Mouse (Mus musculus) cortical plate, adult 2 months (tissue): ENCODE measurements around the gene Rpl37. TPM values are rescaled to one million over a fixed set of nuclear protein-coding genes. Genes with fewer than 3 reads are reported as not detected.
A peak's percentile ranks its signal among the peaks of the same experiment; 100 is the strongest.

Experiments
- H3K27ac ChIP-seq: fragments of 200-500 bp; 2 replicates; pipeline ENCODE4 v1.5.1; 2012; ENCODE audit warnings: low read length, control low read depth, inconsistent platforms; ENCODE audit not compliant: insufficient read depth
- H3K4me1 ChIP-seq: fragments of 200-500 bp; 2 replicates; pipeline ENCODE4 v1.6.1; 2011; ENCODE audit warnings: low read length; ENCODE audit not compliant: control insufficient read depth, insufficient read depth
- H3K4me3 ChIP-seq: fragments of 200-500 bp; 2 replicates; pipeline ENCODE4 v1.5.1; 2011; ENCODE audit warnings: mild to moderate bottlenecking, low read length, control low read depth; ENCODE audit not compliant: insufficient read depth
- CTCF ChIP-seq: fragments of 200-500 bp; IDR thresholded peaks from 2 replicates; pipeline ENCODE4 v1.5.1; 2011; ENCODE audit warnings: mild to moderate bottlenecking, control low read depth, low read length; ENCODE audit not compliant: insufficient read depth; ENCODE audit errors: extremely low read depth
- POLR2A ChIP-seq: fragments of 200-500 bp; IDR thresholded peaks from 2 replicates; pipeline ENCODE4 v1.6.1; 2011; ENCODE audit warnings: mild to moderate bottlenecking, low read length, control low read depth; ENCODE audit not compliant: insufficient read depth; ENCODE audit errors: extremely low read depth
- polyA plus RNA-seq: library from polyadenylated mRNA; depleted of rRNA; stranded (reverse); fragments of >200 nt; gene quantifications from 2 replicates; pipeline ENCODE4 v1.2.3, GENCODE M21; 2012; rRNA removed

Rpl37 gene
- polyA plus RNA-seq, 1 experiment = 1,229 TPM

DNA sequence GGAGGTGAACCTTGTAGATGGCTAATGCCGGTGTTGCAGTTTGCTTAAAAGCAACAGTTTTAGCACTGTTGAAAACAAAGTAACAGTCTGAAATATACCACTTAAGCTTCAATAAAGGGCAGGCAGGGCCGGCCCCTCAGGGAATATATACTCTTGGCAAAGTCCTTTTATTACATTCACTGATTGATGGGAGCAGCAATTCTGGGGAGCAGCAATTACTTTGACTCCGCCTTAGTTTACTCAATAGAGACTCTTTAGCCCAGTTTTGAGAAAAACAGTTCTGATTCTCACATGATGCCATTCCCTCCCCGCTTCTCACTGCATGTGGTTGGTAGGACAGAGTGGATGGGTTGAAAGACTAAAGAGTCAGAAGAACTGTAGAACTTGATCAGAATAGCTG lies 32.7 kb downstream of the Rpl37 start:
- H3K27ac ChIP-seq = no peak overlapping the region
- TF ChIP-seq POLR2A (no peak), CTCF (no peak)
- H3K4me3 ChIP-seq = no peak overlapping the region
- peaks cover 6% of the 10 kb centered on the region; the same call in 1 of the 2 replicates for H3K4me1 ChIP-seq

DNA sequence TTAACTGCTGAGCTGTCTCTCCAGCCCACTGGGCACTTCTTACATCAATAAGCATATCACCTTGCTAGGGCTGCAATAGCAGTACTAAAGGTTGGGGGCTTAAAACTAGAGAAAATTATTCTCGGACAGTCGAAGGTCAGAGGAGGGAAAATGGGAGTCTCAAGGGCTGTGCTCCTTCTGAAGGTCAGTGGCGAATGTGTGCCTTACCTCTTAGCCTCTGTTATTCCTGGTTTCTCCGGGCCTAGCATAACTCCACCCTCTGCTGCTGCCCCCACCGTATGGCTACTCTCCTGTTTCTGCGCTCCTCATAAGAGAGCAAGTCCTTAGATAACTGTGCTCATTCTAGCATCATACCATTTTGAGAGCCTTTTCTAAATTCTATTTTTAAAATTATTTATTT lies 35.7 kb downstream of the Rpl37 start:
- H3K4me1 ChIP-seq = no peaks in the 10 kb centered on the region; the same call in 1 of the 2 replicates
- H3K27ac ChIP-seq = no peak overlapping the region
- TF ChIP-seq CTCF (no peak), POLR2A (no peak)
- no peak overlapping the region for H3K4me3 ChIP-seq

DNA sequence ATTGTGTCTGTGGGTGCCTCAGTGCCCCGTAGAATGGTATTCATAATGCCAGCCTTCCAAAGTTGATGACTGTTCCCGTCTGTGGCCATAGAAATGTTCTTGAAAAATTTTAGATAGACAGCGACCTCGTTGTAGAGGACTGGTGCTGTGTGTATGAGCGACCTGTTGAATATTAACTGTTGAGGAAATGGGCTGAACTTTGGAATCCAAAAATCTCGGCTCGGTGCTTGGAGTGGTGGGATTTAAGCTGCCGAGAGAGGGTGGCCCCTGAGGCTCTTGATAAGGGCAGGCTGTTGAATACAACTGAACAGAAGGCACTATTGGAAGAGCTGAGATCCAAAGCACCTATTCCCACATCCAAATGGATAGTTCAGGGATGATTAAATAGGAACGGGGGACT lies 38.2 kb downstream of the Rpl37 start:
- H3K27ac ChIP-seq = no peak overlapping the region
- TF ChIP-seq CTCF (no peak), POLR2A (no peak)
- no peak overlapping the region for H3K4me3 ChIP-seq
- peaks cover 1% of the 10 kb centered on the region; the same call in 1 of the 2 replicates for H3K4me1 ChIP-seq

DNA sequence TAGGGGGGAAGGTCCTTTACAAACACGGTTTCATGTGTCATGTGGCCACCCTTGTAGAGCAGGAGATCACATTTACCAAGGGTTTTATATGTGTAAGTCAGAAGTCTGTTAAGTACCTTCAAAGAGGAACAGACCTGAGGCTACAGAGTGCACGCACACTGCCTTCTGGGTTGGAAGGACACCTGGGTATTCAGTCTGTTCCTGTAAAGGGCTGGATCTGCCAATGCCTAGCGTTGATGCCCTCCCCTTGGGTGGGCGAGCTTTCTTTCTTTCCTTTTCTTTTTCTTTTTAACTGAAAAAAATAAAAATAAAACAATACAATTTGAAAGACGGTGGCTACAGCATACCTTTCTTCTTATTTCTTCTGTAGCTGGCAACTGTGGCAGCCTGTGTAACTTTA lies 38.6 kb downstream of the Rpl37 start:
- TF ChIP-seq POLR2A (no peak), CTCF (no peak)
- Histone ChIP-seq H3K27ac (no peak overlapping the region), H3K4me3 (no peak overlapping the region), H3K4me1 (peaks cover 1% of the 10 kb centered on the region; the same call in 1 of the 2 replicates)

DNA sequence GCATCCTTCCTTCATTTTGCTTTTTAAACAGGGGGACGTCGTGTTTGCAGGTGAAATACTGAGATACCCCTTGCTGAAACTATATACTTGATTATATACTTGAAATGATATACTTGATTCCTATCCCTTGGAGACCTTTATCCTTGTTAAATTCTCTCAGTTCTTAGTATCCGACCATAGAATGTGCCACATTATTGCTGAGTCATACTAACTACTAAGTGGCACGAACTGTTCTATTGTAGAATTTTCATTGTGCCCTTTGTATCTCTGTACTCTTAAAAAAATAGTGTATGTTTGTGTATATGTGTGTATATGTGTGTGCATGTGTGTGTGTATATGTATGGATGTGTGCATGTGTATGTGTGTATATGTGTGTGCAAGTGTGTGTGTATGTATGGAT lies 39.9 kb downstream of the Rpl37 start:
- TF ChIP-seq CTCF (no peak), POLR2A (no peak)
- Histone ChIP-seq H3K27ac (no peak overlapping the region), H3K4me1 (peaks cover 1% of the 10 kb centered on the region; the same call in 1 of the 2 replicates), H3K4me3 (no peak overlapping the region)

DNA sequence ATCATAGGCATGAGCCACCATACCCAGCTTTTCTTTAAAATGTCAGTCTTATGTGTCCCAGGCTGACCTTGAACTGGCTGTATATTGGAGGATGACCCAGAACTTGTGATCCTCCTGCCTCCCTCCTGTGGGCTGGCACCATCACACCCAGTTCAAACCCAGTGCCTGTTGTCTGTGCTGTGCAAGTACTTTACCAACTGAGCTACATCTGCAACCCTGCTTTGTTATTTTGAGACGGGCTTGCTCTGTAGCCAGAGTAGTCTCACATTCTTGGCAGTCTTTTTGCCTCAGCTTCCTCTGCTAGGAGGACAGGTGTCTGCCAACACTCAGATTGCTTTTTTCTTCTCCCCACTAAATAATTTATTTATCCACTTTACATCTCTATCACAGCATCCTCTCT lies 40.9 kb downstream of the Rpl37 start:
- H3K27ac ChIP-seq = no peak overlapping the region
- H3K4me1 ChIP-seq = peaks cover 1% of the 10 kb centered on the region; the same call in 1 of the 2 replicates
- no peak overlapping the region for H3K4me3 ChIP-seq
- TF ChIP-seq POLR2A (no peak), CTCF (no peak)

DNA sequence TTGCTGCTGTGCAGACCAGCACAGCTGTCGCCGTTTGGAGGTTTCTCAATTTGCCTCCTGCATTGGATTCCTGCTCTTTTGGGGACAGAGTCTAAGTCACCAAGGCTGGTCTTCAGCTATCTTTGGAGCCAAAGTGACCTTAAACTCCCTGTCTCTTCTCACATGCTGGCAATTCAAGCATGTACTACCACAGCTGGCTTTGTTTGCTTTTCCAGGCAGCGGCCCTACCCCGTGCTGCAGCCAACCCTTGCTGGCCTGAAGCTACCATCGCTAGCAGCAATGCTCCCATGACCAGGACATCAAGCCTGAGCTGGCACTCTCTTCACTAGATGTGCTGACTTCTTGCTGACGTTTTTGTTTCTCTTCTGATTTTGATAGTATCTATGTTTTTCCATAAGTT lies 42.4 kb downstream of the Rpl37 start:
- H3K27ac ChIP-seq = peak overlapping the region; percentile 37; the same call in 1 of the 2 replicates
- TF ChIP-seq CTCF = no peak
- TF ChIP-seq POLR2A = no peak
- H3K4me3 ChIP-seq = no peak overlapping the region
- H3K4me1 ChIP-seq = peaks cover 1% of the 10 kb centered on the region; the same call in 1 of the 2 replicates

DNA sequence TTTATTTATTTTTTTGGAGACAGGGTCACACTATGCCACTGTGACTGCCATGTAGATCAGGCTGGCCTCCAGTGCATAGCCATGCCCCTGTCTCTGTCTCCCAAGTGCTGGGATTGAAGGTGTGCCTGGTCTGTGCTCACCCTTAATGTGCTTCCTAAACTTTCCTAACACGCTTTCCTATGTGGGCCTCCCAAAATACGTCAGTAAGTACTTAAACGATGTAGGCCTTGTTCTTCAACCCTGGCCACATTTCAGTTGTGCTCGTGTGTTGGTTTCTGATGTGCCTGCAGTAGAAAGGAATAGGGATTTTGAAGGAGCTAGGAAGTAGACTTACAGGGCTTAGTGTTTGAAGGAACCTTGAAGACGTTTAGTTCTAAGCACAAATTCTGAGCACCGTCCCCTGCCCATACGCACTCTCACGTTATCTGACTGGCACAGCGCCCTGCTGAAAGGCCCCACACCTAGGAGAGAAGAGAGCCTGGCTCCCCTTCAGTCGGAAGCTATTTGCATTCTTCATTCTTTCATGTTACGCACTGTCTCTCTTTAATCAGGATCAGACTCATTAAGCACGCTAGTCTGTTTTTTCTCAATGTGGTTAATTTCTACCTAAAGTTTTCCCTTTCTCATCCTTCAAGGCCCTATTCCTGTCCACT lies 48.8 kb downstream of the Rpl37 start:
- H3K4me3 ChIP-seq = no peak overlapping the region

More for the DNA sequence above, 48.8 kb downstream of the Rpl37 start:
- no peak for TF ChIP-seq CTCF
- no peak overlapping the region for H3K27ac ChIP-seq
- H3K4me1 ChIP-seq = no peaks in the 10 kb centered on the region

Other genes starting within 250 kb of the Rpl37 start
- gene Mroh2b, start 217.9 kb upstream of the Rpl37 start, polyA plus RNA-seq = 0.11 TPM in 1 of 2 replicates, not detected in the other
- 1.3 and 1.5 TPM in 2 replicates for gene C7, start 52.9 kb upstream of the Rpl37 start, polyA plus RNA-seq
- 0.75 and 1.0 TPM in 2 replicates for gene Card6, start 8.1 kb upstream of the Rpl37 start, polyA plus RNA-seq
- 13.0 and 13.4 TPM in 2 replicates for gene Prkaa1, start 27.2 kb downstream of the Rpl37 start, polyA plus RNA-seq
- 48.8 and 57.5 TPM in 2 replicates for gene Ttc33, start 68.9 kb downstream of the Rpl37 start, polyA plus RNA-seq
- 0.88 and 0.91 TPM in 2 replicates for gene Ptger4, start 127.5 kb downstream of the Rpl37 start, polyA plus RNA-seq